Mouse (Mus musculus) layer of hippocampus, postnatal 36 days (tissue): Measurements from ENCODE around the gene Cth. TPM values are rescaled to one million over a fixed set of nuclear protein-coding genes. Genes with fewer than 3 reads are reported as not detected.

Source experiments
- total RNA-seq, 2 experiments: library from RNA; stranded (reverse); gene quantifications; 2 replicates each; pipeline ENCODE4 v1.2.3; 2021

The Cth gene
- total RNA-seq, 2 experiments from 2014 or later = 7.2 TPM

Other genes with a start within 250 kb of the Cth start
- 100 to 1,000 TPM; 111 to 113 TPM for gene Ankrd13c, start 22.2 kb upstream of the Cth start, total RNA-seq
- 100 to 1,000 TPM; 160 to 196 TPM for gene Srsf11, start 111.6 kb upstream of the Cth start, total RNA-seq
- 10 to 100 TPM; 25.1 to 29.8 TPM for gene Lrrc40, start 111.6 kb upstream of the Cth start, total RNA-seq